Mouse (Mus musculus) myocyte (in vitro differentiated cells): ENCODE data around the gene Smad6. TPM values are rescaled to one million over a fixed set of nuclear protein-coding genes. Genes with fewer than 3 reads are reported as not detected.
A peak's percentile ranks its signal among the peaks of the same experiment; 100 is the strongest.

Experiments
- H3K27me3 ChIP-seq: one replicate; pipeline ENCODE4 v1.6.1; 2011; ENCODE audit not compliant: control insufficient read depth, insufficient read depth, insufficient read length
- H3K36me3 ChIP-seq: one replicate; pipeline ENCODE4 v1.6.1; 2011; ENCODE audit not compliant: control insufficient read depth, insufficient read depth
- H3K4me2 ChIP-seq: one replicate; pipeline ENCODE4 v1.6.1; 2011; ENCODE audit warnings: low read depth, control low read depth
- H3K4me3 ChIP-seq: one replicate; pipeline ENCODE4 v1.5.1; 2011; ENCODE audit warnings: mild to moderate bottlenecking, control low read depth, moderate library complexity
- H3K79me2 ChIP-seq: one replicate; pipeline ENCODE4 v1.6.1; 2011; ENCODE audit not compliant: control insufficient read depth, insufficient read depth
- H3ac ChIP-seq: one replicate; pipeline ENCODE4 v1.6.1; 2011; ENCODE audit not compliant: control insufficient read depth, insufficient read length
- CEBPB ChIP-seq: IDR thresholded peaks from 2 replicates; pipeline ENCODE4 v1.6.1; 2011; ENCODE audit warnings: mild to moderate bottlenecking, moderate library complexity; ENCODE audit not compliant: poor library complexity, insufficient read depth, severe bottlenecking
- E2F4 ChIP-seq: IDR thresholded peaks from one replicate; pipeline ENCODE4 v1.6.1; 2011; ENCODE audit warnings: mild to moderate bottlenecking, control low read depth, moderate library complexity; ENCODE audit not compliant: insufficient read depth
- MAX ChIP-seq: IDR thresholded peaks from one replicate; pipeline ENCODE4 v1.6.1; 2011; ENCODE audit warnings: low read depth, mild to moderate bottlenecking, control low read depth
- MYOD1 ChIP-seq, 3 experiments: IDR thresholded peaks; one replicate each; pipeline ENCODE4 v1.6.1; 2011; ENCODE audit warnings: control low read depth in 2 of 3, low read depth in 2 of 3, mild to moderate bottlenecking in 2 of 3, moderate library complexity in 1 of 3; ENCODE audit not compliant: insufficient read length in 2 of 3, control insufficient read depth in 1 of 3
- MYOG ChIP-seq, 3 experiments: IDR thresholded peaks; one replicate each; pipeline ENCODE4 v1.6.1; 2011; ENCODE audit warnings: control low read depth in 2 of 3, low read depth in 2 of 3, mild to moderate bottlenecking in 2 of 3; ENCODE audit not compliant: insufficient read length in 2 of 3, control insufficient read depth in 1 of 3, insufficient read depth in 1 of 3
- POLR2A ChIP-seq: IDR thresholded peaks from one replicate; pipeline ENCODE4 v1.6.1; 2011; ENCODE audit warnings: low read depth, mild to moderate bottlenecking, control low read depth, moderate library complexity; ENCODE audit not compliant: insufficient read length
- POLR2AphosphoS2 ChIP-seq: IDR thresholded peaks from one replicate; pipeline ENCODE4 v1.6.1; 2011; ENCODE audit warnings: low read depth, control low read depth; ENCODE audit not compliant: insufficient read length
- REST ChIP-seq: IDR thresholded peaks from one replicate; pipeline ENCODE4 v1.6.1; 2011; ENCODE audit warnings: mild to moderate bottlenecking, control low read depth, moderate library complexity; ENCODE audit not compliant: insufficient read depth, insufficient read length
- SRF ChIP-seq: IDR thresholded peaks from one replicate; pipeline ENCODE4 v1.6.1; 2011; ENCODE audit warnings: low read depth; ENCODE audit not compliant: control insufficient read depth, insufficient read length
- TCF12 ChIP-seq: IDR thresholded peaks from one replicate; pipeline ENCODE4 v1.6.1; 2011; ENCODE audit warnings: mild to moderate bottlenecking, control low read depth; ENCODE audit not compliant: poor library complexity, insufficient read depth, severe bottlenecking
- TCF3 ChIP-seq: IDR thresholded peaks from one replicate; pipeline ENCODE4 v1.6.1; 2011; ENCODE audit warnings: low read depth, control low read depth; ENCODE audit not compliant: insufficient read length
- USF1 ChIP-seq: IDR thresholded peaks from one replicate; pipeline ENCODE4 v1.6.1; 2011; ENCODE audit warnings: low read depth, mild to moderate bottlenecking, control low read depth, moderate library complexity
- polyA plus RNA-seq: library from polyadenylated mRNA; unstranded; fragments of >200 nt; fragmentation: generic; extraction: Trizol; gene quantifications from one replicate; pipeline ENCODE4 v1.2.1, GENCODE M21; 2012; ENCODE audit warnings: missing spikeins

The Smad6 gene
- 1.5 TPM for polyA plus RNA-seq

DNA sequence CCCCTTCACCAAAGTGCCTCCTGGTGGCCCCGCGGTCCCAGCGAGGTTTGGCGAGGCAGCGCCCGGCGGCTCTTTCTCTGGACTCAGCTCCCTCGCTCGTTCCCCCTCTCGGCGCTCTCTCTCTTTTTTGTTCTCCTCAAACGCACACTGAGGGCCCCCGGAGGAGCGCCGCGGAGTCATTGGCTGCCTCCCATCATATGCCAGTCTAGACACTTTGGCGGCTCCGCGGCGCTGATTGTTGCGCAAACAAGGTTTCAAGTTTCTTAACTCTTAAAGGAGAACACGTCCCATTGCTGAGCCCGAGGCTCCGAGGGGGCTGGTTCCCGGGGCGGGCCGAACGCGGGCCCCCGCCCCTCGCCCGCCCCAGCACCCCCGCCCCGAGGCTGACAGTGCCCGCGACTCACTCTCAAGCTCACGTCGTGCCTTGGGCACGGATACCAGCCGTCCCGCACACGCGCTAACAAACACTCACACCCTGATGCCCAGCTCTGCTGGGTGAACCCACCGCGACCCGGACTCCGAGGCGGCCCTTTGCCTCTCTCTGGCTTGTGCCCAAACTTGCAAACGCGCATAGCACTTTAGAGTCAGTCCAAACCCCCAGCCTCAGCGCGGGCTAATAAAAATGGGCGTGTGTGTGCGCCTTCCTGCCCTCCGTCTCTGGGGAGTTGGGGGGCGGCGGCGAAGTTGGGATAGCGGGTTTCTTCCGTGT lies at the start of gene Smad6:
TSS of gene Smad6 (minus strand) at position 207 of the 709 bp plus-strand sequence.
- peak within 1 kb of the TSS; percentile 98 for H3K4me2 ChIP-seq
- no peaks in the 10 kb centered on the region for H3K79me2 ChIP-seq
- H3K36me3 ChIP-seq = no peaks in the 10 kb centered on the region
- H3ac ChIP-seq = peak within 1 kb of the TSS; percentile 71
- TF ChIP-seq POLR2AphosphoS2 (peak; percentile 84), SRF (no peak), POLR2A (peak; percentile 80), CEBPB (peak; percentile 99), USF1 (peak; percentile 57)
- H3K27me3 ChIP-seq = no peaks in the 10 kb centered on the region
- peak within 1 kb of the TSS; percentile 39 for H3K4me3 ChIP-seq

DNA sequence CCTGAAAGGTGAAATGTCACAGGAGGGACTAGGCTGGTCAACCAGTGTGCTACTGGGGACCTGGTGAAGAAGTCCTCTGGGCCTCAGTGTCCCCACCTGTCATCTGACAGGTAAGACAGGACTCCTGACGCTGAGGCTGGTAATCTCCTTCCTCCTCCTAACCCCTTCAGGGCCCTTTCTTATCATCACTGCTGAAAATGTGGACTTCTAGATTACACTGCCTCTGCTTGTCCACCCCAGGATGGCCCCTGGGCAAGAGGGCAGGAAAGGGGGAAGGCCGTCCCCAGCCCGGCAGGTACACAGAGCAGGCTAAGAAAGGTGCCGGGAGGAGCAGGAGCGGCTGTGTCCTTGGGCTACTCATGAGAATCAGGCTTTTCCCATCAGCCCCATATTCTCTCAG lies 48.8 kb upstream of the Smad6 start:
- no peaks in the 10 kb centered on the region for H3K27me3 ChIP-seq
- no peak overlapping the region for H3ac ChIP-seq
- no peak overlapping the region for H3K4me3 ChIP-seq
- H3K36me3 ChIP-seq = no peaks in the 10 kb centered on the region
- no peaks in the 10 kb centered on the region for H3K79me2 ChIP-seq
- no peak for TF ChIP-seq SRF
- no peak for TF ChIP-seq POLR2A
- no peak for TF ChIP-seq E2F4
- no peak for TF ChIP-seq MYOG (IDR thresholded peaks at IDR 0.05; ENCODE audit: control insufficient read depth in 1 of 3, insufficient read depth in 1 of 3, insufficient read length in 2 of 3, low read depth in 2 of 3)
- no peak for TF ChIP-seq MYOD1 (IDR thresholded peaks at IDR 0.05; ENCODE audit: control insufficient read depth in 1 of 3, insufficient read length in 2 of 3, low read depth in 2 of 3)
- TF ChIP-seq TCF3 = no peak
- TF ChIP-seq REST = no peak
- no peak for TF ChIP-seq POLR2AphosphoS2
- TF ChIP-seq CEBPB = no peak
- TF ChIP-seq USF1 = no peak
- no peak for TF ChIP-seq MAX
- TF ChIP-seq TCF12 = no peak
- H3K4me2 ChIP-seq = no peak overlapping the region

DNA sequence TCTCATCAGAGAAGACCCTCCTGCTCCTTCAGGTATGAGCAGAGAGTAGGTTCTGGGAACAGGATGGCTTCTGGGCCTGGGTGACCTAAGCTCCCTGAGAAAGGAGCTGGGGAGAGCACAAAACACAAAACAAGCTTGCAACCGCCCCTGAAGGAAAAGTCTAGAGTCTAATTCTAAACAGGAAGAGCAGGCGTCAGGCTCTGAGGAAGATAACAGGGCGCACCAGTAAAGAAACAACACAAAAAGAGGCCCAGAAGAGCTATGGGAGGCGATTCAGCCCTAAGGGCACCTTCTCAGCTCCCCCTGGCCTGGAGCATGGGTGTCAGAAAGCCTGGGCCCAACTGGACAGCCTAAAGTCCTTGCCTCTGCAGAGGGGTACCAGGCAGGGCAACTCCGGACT lies 47.3 kb upstream of the Smad6 start:
- Histone ChIP-seq H3K4me2 (no peak overlapping the region), H3K27me3 (no peaks in the 10 kb centered on the region), H3ac (no peak overlapping the region), H3K4me3 (no peak overlapping the region), H3K79me2 (no peaks in the 10 kb centered on the region), H3K36me3 (no peaks in the 10 kb centered on the region)
- TF ChIP-seq SRF = no peak
- no peak for TF ChIP-seq TCF3
- no peak for TF ChIP-seq MAX
- TF ChIP-seq MYOG (IDR thresholded peaks at IDR 0.05; ENCODE audit: control insufficient read depth in 1 of 3, insufficient read depth in 1 of 3, insufficient read length in 2 of 3, low read depth in 2 of 3) = no peak
- TF ChIP-seq USF1 = no peak
- no peak for TF ChIP-seq REST

DNA sequence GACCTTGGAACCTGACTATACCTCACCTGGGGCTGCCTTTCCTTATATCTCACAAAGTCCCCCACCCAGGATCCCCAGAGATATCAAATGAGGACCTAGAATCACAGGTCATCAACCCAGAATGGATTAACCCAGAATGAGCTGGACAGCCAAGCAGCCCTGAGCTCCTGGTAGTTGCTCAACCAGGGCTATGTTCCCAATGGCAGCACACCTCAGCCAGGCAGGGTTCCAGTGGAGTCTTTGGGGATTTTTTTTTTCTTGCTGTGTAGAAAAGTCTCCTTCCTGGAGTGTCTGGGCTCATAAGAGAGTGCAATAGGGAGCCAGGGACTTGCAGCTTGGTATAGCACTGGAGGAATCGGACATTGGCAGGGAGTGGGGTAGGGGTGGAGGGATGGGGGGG lies 46.7 kb upstream of the Smad6 start:
- Histone ChIP-seq H3K27me3 (no peaks in the 10 kb centered on the region), H3K79me2 (no peaks in the 10 kb centered on the region), H3K36me3 (no peaks in the 10 kb centered on the region), H3ac (no peak overlapping the region), H3K4me2 (peak overlapping the region; percentile 55), H3K4me3 (no peak overlapping the region)
- TF ChIP-seq SRF (no peak), REST (no peak), E2F4 (no peak), USF1 (no peak), CEBPB (no peak), MAX (no peak), POLR2A (no peak), MYOD1 (IDR thresholded peaks at IDR 0.05; ENCODE audit: control insufficient read depth in 1 of 3, insufficient read length in 2 of 3, low read depth in 2 of 3) (no peak)

DNA sequence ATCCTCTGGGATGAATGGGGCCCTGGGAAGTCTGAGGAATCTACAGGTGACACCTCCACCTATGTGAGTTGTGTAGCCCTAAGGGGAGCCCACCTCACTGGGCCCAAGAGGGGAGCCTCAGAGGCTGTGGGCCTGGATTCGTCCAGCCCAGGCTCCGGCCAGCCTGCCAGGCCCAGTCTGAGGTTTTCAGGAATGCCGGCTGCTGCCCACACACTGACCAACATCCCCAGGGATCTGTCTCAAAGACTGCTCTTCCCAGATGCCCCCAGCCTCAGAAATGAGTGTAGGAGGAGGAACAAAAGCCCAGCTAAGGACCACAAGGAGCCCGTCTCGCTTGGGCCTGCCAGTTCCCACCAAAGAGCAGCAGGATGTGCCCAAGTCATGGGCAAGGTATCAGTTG lies 45.9 kb upstream of the Smad6 start:
- Histone ChIP-seq H3K79me2 (no peaks in the 10 kb centered on the region), H3K4me2 (peak overlapping the region; percentile 55), H3K4me3 (no peak overlapping the region), H3K36me3 (no peaks in the 10 kb centered on the region), H3ac (no peak overlapping the region), H3K27me3 (no peaks in the 10 kb centered on the region)
- TF ChIP-seq SRF (no peak), MAX (no peak), MYOG (IDR thresholded peaks at IDR 0.05; ENCODE audit: control insufficient read depth in 1 of 3, insufficient read depth in 1 of 3, insufficient read length in 2 of 3, low read depth in 2 of 3) (peak in 1 of 3 experiments; percentile 51), REST (no peak), MYOD1 (IDR thresholded peaks at IDR 0.05; ENCODE audit: control insufficient read depth in 1 of 3, insufficient read length in 2 of 3, low read depth in 2 of 3) (peak in 1 of 3 experiments; percentile 14), USF1 (no peak), CEBPB (no peak), POLR2AphosphoS2 (no peak)
